14 mouse cellular contexts compared by ENCODE assay signal in the genomic region with DNA sequence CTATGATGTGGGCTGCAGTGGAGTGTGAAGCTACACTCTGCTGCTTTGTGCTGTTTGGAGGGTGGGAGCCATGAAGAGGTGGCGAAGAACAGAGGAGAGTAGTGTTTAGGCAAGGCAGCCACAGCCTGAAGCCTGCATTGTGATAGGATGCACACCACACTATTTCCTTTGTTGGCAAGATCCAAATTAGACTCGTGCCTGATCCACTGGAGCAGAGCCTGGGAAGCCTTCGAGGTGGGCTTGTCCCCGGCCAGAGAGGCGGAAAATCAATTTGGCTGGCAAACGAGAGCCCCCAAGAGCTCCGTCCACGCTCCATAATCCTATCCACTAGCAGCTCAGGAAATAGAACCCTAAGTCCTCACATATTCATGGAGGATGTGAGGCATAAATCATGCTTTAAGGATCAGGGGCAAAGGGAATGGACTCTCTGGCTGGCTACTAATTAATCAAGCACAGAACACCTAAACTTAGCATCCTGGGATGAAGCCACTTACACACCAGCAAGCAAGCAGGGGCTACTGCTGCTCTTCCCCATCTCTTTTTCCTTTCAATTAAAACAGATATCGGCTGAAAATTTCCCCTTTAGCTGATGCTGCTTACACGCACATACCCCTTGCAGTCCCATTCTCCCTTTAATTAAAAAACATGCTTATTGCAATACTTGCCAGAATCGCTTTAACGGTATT.
DNase-seq lines count a peak whose midpoint lies in the region; ATAC-seq and TF ChIP-seq lines count a peak whose summit lies in the region.
"Had no signal": no experiment of that assay in that cellular context is flagged by ENCODE, and none has a peak within 500 bp of the region (broad histone marks: within the 10 kb centered on the region; RNA-seq: fewer than 3 reads in every experiment).

No protein-coding gene starts in this region.

- intact Hi-C loops in heart, postnatal 36 days (cut with DNase I), result no loop called here
- intact Hi-C loops in gastrocnemius, postnatal 36 days (cut with DNase I), result no loop called here
- intact Hi-C loops in heart, postnatal 14 days (cut with DNase I), result no loop called here

- peak overlapping the region; percentile 20 for H3K4me3 ChIP-seq in forebrain, postnatal 0 days (ENCODE audit: low read depth, low read length)
- 0 out of 2 replicates have a peak overlapping the region, but pooled peaks have one; percentile 0 for H3K4me3 ChIP-seq in midbrain, embryonic 14.5 days (replicated peaks; ENCODE audit: low read depth, low read length)
- H3K4me3 ChIP-seq in intestine, embryonic 15.5 days (replicated peaks), result no peak overlapping the region
- H3K4me3 ChIP-seq: left cerebral cortex, adult 2 months; liver, embryonic 15.5 days; stomach, embryonic 15.5 days had no signal

- H3K9ac ChIP-seq in forebrain, postnatal 0 days, result peak overlapping the region; percentile 32
- no peak overlapping the region for H3K9ac ChIP-seq in midbrain, embryonic 14.5 days (replicated peaks; ENCODE audit: low read length)
- no peak overlapping the region for H3K9ac ChIP-seq in intestine, embryonic 15.5 days
- H3K9ac ChIP-seq: liver, embryonic 15.5 days; stomach, embryonic 15.5 days had no signal

- H3K36me3 ChIP-seq in forebrain, postnatal 0 days (ENCODE audit: insufficient read depth), result no peaks in the 10 kb centered on the region
- no peaks in the 10 kb centered on the region for H3K36me3 ChIP-seq in midbrain, embryonic 14.5 days (ENCODE audit: control insufficient read depth, insufficient read depth, low read length)
- no peaks in the 10 kb centered on the region for H3K36me3 ChIP-seq in intestine, embryonic 15.5 days
- H3K36me3 ChIP-seq: liver, embryonic 15.5 days; stomach, embryonic 15.5 days had no signal

- H3K27ac ChIP-seq in forebrain, postnatal 0 days (ENCODE audit: low read depth, low read length), result no peak overlapping the region
- H3K27ac ChIP-seq in midbrain, embryonic 14.5 days (replicated peaks; ENCODE audit: low read depth, low read length), result peak overlapping the region; percentile 14
- no peak overlapping the region for H3K27ac ChIP-seq in intestine, embryonic 15.5 days
- H3K27ac ChIP-seq: left cerebral cortex, adult 2 months; liver, embryonic 15.5 days; stomach, embryonic 15.5 days had no signal

- no peak for TF ChIP-seq CTCF in forebrain, postnatal 0 days (IDR thresholded peaks at IDR 0.05; ENCODE audit: low read depth)

- no peaks in the 10 kb centered on the region for H3K9me3 ChIP-seq in forebrain, postnatal 0 days (ENCODE audit: low read length)
- no peaks in the 10 kb centered on the region for H3K9me3 ChIP-seq in midbrain, embryonic 14.5 days (ENCODE audit: control insufficient read depth, low read length)
- no peaks in the 10 kb centered on the region for H3K9me3 ChIP-seq in intestine, embryonic 15.5 days
- H3K9me3 ChIP-seq: liver, embryonic 15.5 days; stomach, embryonic 15.5 days had no signal

- 0 out of 2 replicates have a peak, but pooled peaks cover 3% of the 10 kb centered on the region for H3K4me1 ChIP-seq in forebrain, postnatal 0 days (ENCODE audit: insufficient read depth)
- peaks cover 8% of the 10 kb centered on the region; the same call in 1 of the 2 replicates for H3K4me1 ChIP-seq in midbrain, embryonic 14.5 days (ENCODE audit: control insufficient read depth, insufficient read depth, low read length)
- no peaks in the 10 kb centered on the region for H3K4me1 ChIP-seq in intestine, embryonic 15.5 days (replicated peaks)
- H3K4me1 ChIP-seq: liver, embryonic 15.5 days; stomach, embryonic 15.5 days had no signal

- H3K27me3 ChIP-seq in forebrain, postnatal 0 days (ENCODE audit: insufficient read depth, low read length), result no peaks in the 10 kb centered on the region
- H3K27me3 ChIP-seq in midbrain, embryonic 14.5 days (ENCODE audit: control insufficient read depth, insufficient read depth, low read length), result no peaks in the 10 kb centered on the region; the same call in 1 of the 2 replicates
- H3K27me3 ChIP-seq in intestine, embryonic 15.5 days (replicated peaks), result no peaks in the 10 kb centered on the region
- H3K27me3 ChIP-seq: liver, embryonic 15.5 days; stomach, embryonic 15.5 days had no signal

- DNase-seq in heart, adult 11 months, result peak; percentile 82
- DNase-seq in heart, postnatal 36 days, result no peak
- DNase-seq in embryo, embryonic 10.5 days (ENCODE audit: low spot score), result peak; percentile 39
- DNase-seq in forebrain, postnatal 0 days, result peak; percentile 38
- peak; percentile 78 for DNase-seq in midbrain, embryonic 14.5 days
- DNase-seq in gastrocnemius, postnatal 36 days, result no peak
- no peak for DNase-seq in heart, postnatal 14 days
- DNase-seq: adrenal gland, adult 2 months; gastrocnemius, postnatal 14 days; right cerebral cortex, adult 18-20 months had no signal

- ATAC-seq in forebrain, postnatal 0 days, result peak; percentile 87
- ATAC-seq in midbrain, embryonic 14.5 days (ENCODE audit: low FRiP score, low TSS enrichment), result peak; percentile 89
- ATAC-seq in intestine, embryonic 15.5 days, result no peak

- 15% methylated on average over 12 of the region's 12 CpGs for WGBS in forebrain, postnatal 0 days
- WGBS in midbrain, embryonic 14.5 days, result 22% methylated on average over 12 of the region's 12 CpGs
- WGBS in intestine, embryonic 15.5 days, result 73% methylated on average over 12 of the region's 12 CpGs

- peak overlapping the region; percentile 43 for H3K4me2 ChIP-seq in forebrain, postnatal 0 days (ENCODE audit: low read depth)
- peak overlapping the region; percentile 35 for H3K4me2 ChIP-seq in midbrain, embryonic 14.5 days (ENCODE audit: low read length)
- no peak overlapping the region for H3K4me2 ChIP-seq in intestine, embryonic 15.5 days (replicated peaks)
- H3K4me2 ChIP-seq: liver, embryonic 15.5 days; stomach, embryonic 15.5 days had no signal

Comparison
In these comparisons a context has a peak if more than half of its experiments do, and no peak if none do; other contexts are left out.
1. DNase-seq: peak in heart, adult 11 months (single experiment), embryo, embryonic 10.5 days (single experiment), forebrain, postnatal 0 days (single experiment) and midbrain, embryonic 14.5 days (single experiment); none in heart, postnatal 36 days (0 of 2), gastrocnemius, postnatal 36 days (0 of 2) and heart, postnatal 14 days (0 of 2).